Mouse (Mus musculus): ENCODE data around the gene Cit.

GRCm38 (mm10) chr5:115821910-115822309 is 23.2 kb upstream of the Cit start:
- TF ChIP-seq CTCF (IDR thresholded peaks at IDR 0.05) (no peak), POLR2A (IDR thresholded peaks at IDR 0.05; ENCODE audit: insufficient read depth, low read depth, low read length) (no peak), EP300 (IDR thresholded peaks at IDR 0.05; ENCODE audit: insufficient read depth, low read depth, low read length) (no peak)

Data from heart, adult 2 months (tissue).